Comparison of ENCODE assay signal across 8 mouse cellular contexts in genomic region chrX:50597626-50598025, GRCm38 (mm10).
DNase-seq lines count a peak whose midpoint lies in the region; ATAC-seq and TF ChIP-seq lines count a peak whose summit lies in the region.
"Not testable (repeated sequence)": the region's sequence is repeated elsewhere in the genome, so short reads cannot be mapped to it uniquely, and the experiment has no call there.

No protein-coding gene starts in this region.

- H3K27ac ChIP-seq in forebrain, embryonic 13.5 days; heart, embryonic 13.5 days (replicated peaks); liver, embryonic 15.5 days (replicated peaks): not testable (repeated sequence)
- H3K27ac ChIP-seq in hindbrain, embryonic 15.5 days (replicated peaks) = peak overlapping the region; percentile 67
- H3K27ac ChIP-seq in left cerebral cortex, adult 2 months = peak overlapping the region; percentile 82
- H3K27ac ChIP-seq in midbrain, embryonic 10.5 days (replicated peaks) = peak overlapping the region; percentile 60

- not testable (repeated sequence) for H3K9me3 ChIP-seq in E14TG2a.4 (ENCODE audit: low read length); forebrain, embryonic 13.5 days (replicated peaks); heart, embryonic 13.5 days; hindbrain, embryonic 15.5 days; liver, embryonic 15.5 days (replicated peaks); midbrain, embryonic 10.5 days (replicated peaks)

- H3K36me3 ChIP-seq in E14TG2a.4 (ENCODE audit: insufficient read depth, low read length) = peaks cover 71% of the 10 kb centered on the region
- H3K36me3 ChIP-seq in forebrain, embryonic 13.5 days (ENCODE audit: poor library complexity, severe bottlenecking) = peaks cover 18% of the 10 kb centered on the region
- H3K36me3 ChIP-seq in heart, embryonic 13.5 days = peaks cover 51% of the 10 kb centered on the region
- H3K36me3 ChIP-seq in hindbrain, embryonic 15.5 days; liver, embryonic 15.5 days (replicated peaks): not testable (repeated sequence)
- H3K36me3 ChIP-seq in midbrain, embryonic 10.5 days = peaks cover 48% of the 10 kb centered on the region

- not testable (repeated sequence) for ATAC-seq in forebrain, embryonic 13.5 days; heart, embryonic 13.5 days (ENCODE audit: extremely low read depth, insufficient number of reproducible peaks, low FRiP score, low TSS enrichment); hindbrain, embryonic 15.5 days (ENCODE audit: low FRiP score, low read depth); liver, embryonic 15.5 days (ENCODE audit: insufficient read depth)

- H3K27me3 ChIP-seq in E14TG2a.4 (ENCODE audit: insufficient read depth, low read length); forebrain, embryonic 13.5 days; heart, embryonic 13.5 days (replicated peaks); hindbrain, embryonic 15.5 days; liver, embryonic 15.5 days; midbrain, embryonic 10.5 days (ENCODE audit: low read depth, poor library complexity, severe bottlenecking): not testable (repeated sequence)

- not testable (repeated sequence) for TF ChIP-seq CTCF in E14TG2a.4 (conservative IDR thresholded peaks at IDR 0.05; ENCODE audit: low read length); left cerebral cortex, adult 2 months (IDR thresholded peaks at IDR 0.05)

- intact Hi-C loops in left cerebral cortex, adult 2 months (cut with DNase I) = loop anchor here (2.0 kb wide), 2 partner anchors 15 to 17 kb away; no protein-coding TSS in a partner anchor

- H3K4me1 ChIP-seq in E14TG2a.4 (replicated peaks; ENCODE audit: low read depth, low read length); forebrain, embryonic 13.5 days; heart, embryonic 13.5 days; hindbrain, embryonic 15.5 days (replicated peaks); liver, embryonic 15.5 days (replicated peaks); midbrain, embryonic 10.5 days: not testable (repeated sequence)

- peak overlapping the region; percentile 23; the same call in 1 of the 2 replicates for H3K4me3 ChIP-seq in E14TG2a.4 (replicated peaks; ENCODE audit: low read length)
- H3K4me3 ChIP-seq in forebrain, embryonic 13.5 days = not testable (repeated sequence)
- H3K4me3 ChIP-seq in heart, embryonic 13.5 days = peak overlapping the region; percentile 36; the same call in 1 of the 2 replicates
- H3K4me3 ChIP-seq in hindbrain, embryonic 15.5 days = peak overlapping the region; percentile 21; the same call in 1 of the 2 replicates
- H3K4me3 ChIP-seq in left cerebral cortex, adult 2 months = peak overlapping the region; percentile 30; the same call in 1 of the 2 replicates
- H3K4me3 ChIP-seq in liver, embryonic 15.5 days (replicated peaks) = peak overlapping the region; percentile 40; the same call in 1 of the 2 replicates
- H3K4me3 ChIP-seq in midbrain, embryonic 10.5 days = peak overlapping the region; percentile 34; the same call in 1 of the 2 replicates

- H3K9ac ChIP-seq in forebrain, embryonic 13.5 days; hindbrain, embryonic 15.5 days; liver, embryonic 15.5 days: not testable (repeated sequence)
- H3K9ac ChIP-seq in heart, embryonic 13.5 days = 0 out of 2 replicates have a peak overlapping the region, but pooled peaks have one; percentile 19

- peak overlapping the region; percentile 24; the same call in 1 of the 2 replicates for H3K4me2 ChIP-seq in forebrain, embryonic 13.5 days
- H3K4me2 ChIP-seq in heart, embryonic 13.5 days = peak overlapping the region; percentile 47
- H3K4me2 ChIP-seq in hindbrain, embryonic 15.5 days = peak overlapping the region; percentile 40
- peak overlapping the region; percentile 43 for H3K4me2 ChIP-seq in liver, embryonic 15.5 days

- 78% methylated on average over 3 of the region's 3 CpGs for WGBS in forebrain, embryonic 13.5 days
- WGBS in heart, embryonic 13.5 days = 84% methylated on average over 3 of the region's 3 CpGs
- 76% methylated on average over 3 of the region's 3 CpGs for WGBS in hindbrain, embryonic 15.5 days
- WGBS in liver, embryonic 15.5 days (ENCODE audit: insufficient replicate concordance) = 56% methylated on average over 3 of the region's 3 CpGs
- 77% methylated on average over 3 of the region's 3 CpGs for whole genome bisulfite sequencing in midbrain, embryonic 10.5 days

- not testable (repeated sequence) for DNase-seq in left cerebral cortex, adult 2 months (ENCODE audit: extremely low spot score in 1 of 2, low spot score in 2 of 2); midbrain, embryonic 10.5 days (ENCODE audit: low spot score)
- peak; percentile 53 for DNase-seq in right cerebral cortex, postnatal 14 days
